Mouse (Mus musculus) cerebellum, adult 9-11 months (tissue): Measurements from ENCODE around the gene Pkp4.
"Not testable (repeated sequence)": the region's sequence is repeated elsewhere in the genome, so short reads cannot be mapped to it uniquely, and the experiment has no call there.

Source experiments
- DNase-seq: peaks from one replicate; pipeline ENCODE4 v3.0.0; 2022

Pkp4 gene

DNA sequence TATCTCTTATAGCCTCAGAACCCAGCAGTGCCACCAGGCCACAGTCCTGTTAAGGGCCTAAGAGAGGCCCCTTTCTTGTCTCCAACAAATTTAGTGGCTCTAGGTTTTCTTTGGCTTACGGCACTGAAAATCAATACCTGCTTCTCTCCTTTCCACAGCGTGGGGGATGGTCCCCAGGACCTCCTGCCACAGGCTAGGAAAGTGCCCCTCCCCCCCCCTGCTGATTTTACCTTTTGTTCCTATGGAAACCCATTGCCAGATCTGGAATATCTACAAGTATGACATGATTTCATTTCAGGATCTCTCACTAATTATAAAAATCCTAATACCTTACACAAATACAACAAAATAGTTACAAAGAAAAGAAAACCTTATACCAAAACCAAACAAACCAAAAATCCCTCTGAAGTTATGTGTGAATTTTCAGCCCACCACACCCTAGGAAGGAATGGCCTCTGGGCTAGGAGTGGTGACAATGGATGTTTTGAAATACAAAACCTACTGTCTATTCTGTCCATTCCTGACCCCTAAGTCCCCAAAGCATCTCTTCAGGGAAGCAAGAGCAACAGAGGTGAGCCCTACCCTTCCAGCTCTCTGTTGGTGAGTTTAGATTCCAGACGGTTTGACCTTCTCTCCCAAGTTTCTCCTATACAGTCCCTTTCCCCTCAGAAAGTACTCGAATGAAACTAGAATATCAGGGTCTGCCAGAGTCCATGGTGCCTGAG, 224.7 kb downstream of the Pkp4 start:
- no peak for DNase-seq

DNA sequence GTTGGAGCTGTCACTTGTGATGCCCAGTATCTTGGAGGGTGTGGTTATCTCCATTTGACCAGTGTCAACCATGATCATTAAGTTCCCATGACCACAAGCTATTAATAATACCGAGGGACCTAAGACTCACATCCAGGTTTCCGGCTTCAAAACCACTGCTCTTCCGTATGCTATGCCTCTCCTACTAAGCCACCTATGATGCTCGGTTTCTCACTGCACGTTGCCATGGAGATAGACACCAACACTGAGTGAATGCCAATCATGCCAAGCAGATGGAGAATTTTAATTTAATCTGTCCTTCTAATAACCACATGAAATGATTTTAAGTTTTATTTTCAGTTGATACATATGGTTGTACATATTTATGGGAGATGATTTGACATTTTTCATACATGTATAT, 229.3 kb downstream of the Pkp4 start:
- no peak for DNase-seq

GRCm38 (mm10) chr2:59393177-59393576, 232.5 kb downstream of the Pkp4 start:
- DNase-seq = no peak

GRCm38 (mm10) chr2:59394651-59395050, 234.0 kb downstream of the Pkp4 start:
- no peak for DNase-seq

DNA sequence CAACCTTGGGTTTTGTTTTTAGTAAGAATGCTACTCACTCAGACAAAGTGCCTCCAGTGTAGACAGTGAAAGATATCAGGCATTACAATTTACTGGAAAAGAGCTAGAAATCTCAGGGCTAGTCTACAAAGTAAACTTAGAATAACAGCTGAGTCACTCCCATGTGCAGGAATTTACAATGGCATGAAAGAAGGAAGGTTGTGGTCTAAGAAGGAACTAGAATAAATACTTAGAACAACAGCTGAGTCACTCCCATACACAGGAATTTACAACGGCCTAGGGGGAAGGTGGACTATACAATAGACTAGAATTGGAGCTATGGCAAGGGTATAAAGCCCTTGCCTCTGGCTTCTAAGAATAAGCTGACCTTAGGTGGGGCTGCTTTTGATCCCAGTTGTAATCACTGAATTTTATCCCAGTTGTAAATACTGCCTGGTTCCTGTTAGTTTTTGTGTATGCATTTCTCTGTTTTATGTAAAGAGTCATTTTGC, 234.6 kb downstream of the Pkp4 start:
- DNase-seq = not testable (repeated sequence)

GRCm38 (mm10) chr2:59396555-59396954, 235.9 kb downstream of the Pkp4 start:
- no peak for DNase-seq

- no peak for DNase-seq
Measured at GRCm38 (mm10) chr2:59397531-59397930, 236.9 kb downstream of the Pkp4 start.

GRCm38 (mm10) chr2:59400901-59401378, 240.3 kb downstream of the Pkp4 start:
- DNase-seq = no peak

DNA sequence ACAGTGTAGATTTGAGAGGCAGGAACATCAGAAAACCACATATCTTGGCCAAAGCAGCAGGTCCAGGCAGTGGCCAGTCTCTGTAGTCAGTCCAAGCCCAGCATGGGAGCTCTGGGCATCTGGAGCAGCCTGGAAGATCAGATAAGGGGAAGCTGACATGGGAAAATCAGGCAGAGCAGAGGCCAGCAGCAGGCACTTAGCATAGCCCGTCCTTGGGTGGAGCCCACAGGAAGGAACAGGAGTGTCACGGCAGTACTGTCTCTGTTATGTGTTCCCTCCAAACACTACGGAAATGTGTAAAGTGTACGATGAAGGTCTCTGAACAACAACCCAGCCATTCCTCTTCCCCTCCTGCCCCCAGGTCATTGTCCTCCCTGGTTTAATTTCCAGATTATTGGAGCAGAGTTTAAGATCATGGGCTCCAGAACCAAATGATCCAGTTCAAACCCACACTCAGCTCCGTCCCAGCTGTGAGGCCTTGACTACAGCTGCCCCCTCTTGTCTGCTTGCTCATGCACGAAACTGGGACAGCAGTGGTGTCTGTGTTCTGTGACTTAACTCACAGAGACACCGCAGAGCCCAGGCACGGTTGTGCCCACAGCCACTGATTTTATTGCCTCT, 241.3 kb downstream of the Pkp4 start:
- no peak for DNase-seq

- DNase-seq = no peak
Measured at GRCm38 (mm10) chr2:59404022-59404421, 243.4 kb downstream of the Pkp4 start.
